Mouse (Mus musculus) kidney, postnatal 0 days (tissue): ENCODE data around the gene Epha1. TPM values are rescaled to one million over a fixed set of nuclear protein-coding genes. Genes with fewer than 3 reads are reported as not detected.

Experiments used
- ATAC-seq: fragments of 200-750 bp; cut with Nextera tagmentation; replicated peaks from 2 replicates; pipeline ENCODE4 v1.8.0; 2017; ENCODE audit warnings: low read depth, moderate number of reproducible peaks, moderate TSS enrichment, moderate library complexity; ENCODE audit not compliant: low FRiP score
- DNase-seq: peaks from one replicate; pipeline ENCODE4 v3.0.0-alpha.2; 2016; ENCODE audit warnings: low spot score
- H3K27ac ChIP-seq: fragments of 300-500 bp; sonication (generic); 2 replicates; pipeline ENCODE4 v1.5.1; 2014; ENCODE audit warnings: mild to moderate bottlenecking
- H3K27me3 ChIP-seq: fragments of 300-500 bp; sonication (generic); 2 replicates; pipeline ENCODE4 v1.6.1; 2014; ENCODE audit warnings: low read length, mixed read lengths; ENCODE audit not compliant: insufficient read depth
- H3K36me3 ChIP-seq: fragments of 300-500 bp; sonication (generic); 2 replicates; pipeline ENCODE4 v1.6.1; 2014; ENCODE audit warnings: low read length, mixed read lengths; ENCODE audit not compliant: insufficient read depth
- H3K4me1 ChIP-seq: fragments of 300-500 bp; sonication (generic); replicated peaks from 2 replicates; pipeline ENCODE4 v1.6.1; 2014; ENCODE audit warnings: antibody characterized with exemption, low read length, mixed read lengths; ENCODE audit not compliant: insufficient read depth
- H3K4me2 ChIP-seq: fragments of 300-500 bp; sonication (generic); 2 replicates; pipeline ENCODE4 v1.6.1; 2014; ENCODE audit warnings: mild to moderate bottlenecking, low read length, moderate library complexity, mixed read lengths
- H3K4me3 ChIP-seq: fragments of 300-500 bp; sonication (generic); replicated peaks from 2 replicates; pipeline ENCODE4 v1.5.1; 2014; ENCODE audit warnings: low read depth, low read length
- H3K9ac ChIP-seq: fragments of 300-500 bp; sonication (generic); 2 replicates; pipeline ENCODE4 v1.6.1; 2014; ENCODE audit warnings: low read depth, low read length
- H3K9me3 ChIP-seq: fragments of 300-500 bp; sonication (generic); replicated peaks from 2 replicates; pipeline ENCODE4 v1.6.1; 2016; ENCODE audit warnings: low read length, inconsistent platforms, mixed read lengths
- CTCF ChIP-seq: IDR thresholded peaks from 2 replicates; pipeline ENCODE4 v1.5.1; 2016; ENCODE audit warnings: antibody characterized with exemption, low read depth, mild to moderate bottlenecking, moderate library complexity
- WGBS: fragments of 180-500 bp; shearing (Covaris S2); extraction: QIAGEN DNeasy Blood & Tissue Kit; methylation state at CpG from one replicate; pipeline ENCODE4 v1.1.7; 2014; 5-methylcytosine and 5-hydroxymethylcytosine counted together
- polyA plus RNA-seq: library from polyadenylated mRNA; unstranded; fragments of >200 nt; fragmentation: Nextera tagmentation; extraction: Ambion mirVana; gene quantifications from 2 replicates; pipeline ENCODE4 v1.2.1, GENCODE M21; 2015

Gene Epha1
- polyA plus RNA-seq, 1 experiment from 2014 or later = 6.6 TPM

GRCm38 (mm10) chr6:42376016-42376415, 2.9 kb upstream of the Epha1 start:
- Histone ChIP-seq H3K9ac (no peak overlapping the region), H3K4me3 (no peak overlapping the region), H3K27ac (no peak overlapping the region), H3K4me2 (no peak overlapping the region), H3K9me3 (no peaks in the 10 kb centered on the region), H3K27me3 (no peaks in the 10 kb centered on the region), H3K4me1 (peaks cover 13% of the 10 kb centered on the region; the same call in 1 of the 2 replicates), H3K36me3 (no peaks in the 10 kb centered on the region)
- peak; percentile 49 for DNase-seq
- no peak for ATAC-seq
- 38% methylated on average over 4 of the region's 4 CpGs for whole genome bisulfite sequencing
- no peak for TF ChIP-seq CTCF

GRCm38 (mm10) chr6:42375131-42375530, 2.1 kb upstream of the Epha1 start:
- WGBS = 71% methylated on average over 2 of the region's 2 CpGs
- no peak overlapping the region for H3K27ac ChIP-seq
- H3K4me3 ChIP-seq = no peak overlapping the region
- H3K27me3 ChIP-seq = no peaks in the 10 kb centered on the region
- H3K4me1 ChIP-seq = peaks cover 13% of the 10 kb centered on the region; the same call in 1 of the 2 replicates
- ATAC-seq = no peak
- TF ChIP-seq CTCF = no peak
- no peak for DNase-seq
- H3K36me3 ChIP-seq = no peaks in the 10 kb centered on the region
- no peaks in the 10 kb centered on the region for H3K9me3 ChIP-seq
- no peak overlapping the region for H3K4me2 ChIP-seq
- no peak overlapping the region for H3K9ac ChIP-seq

- TF ChIP-seq CTCF = no peak
- peaks cover 13% of the 10 kb centered on the region; the same call in 1 of the 2 replicates for H3K4me1 ChIP-seq
- no peak for ATAC-seq
- no peaks in the 10 kb centered on the region for H3K9me3 ChIP-seq
- 74% methylated on average over 4 of the region's 4 CpGs for WGBS
- H3K27me3 ChIP-seq = no peaks in the 10 kb centered on the region
- no peak overlapping the region for H3K27ac ChIP-seq
- H3K4me2 ChIP-seq = no peak overlapping the region
- no peak for DNase-seq
- no peaks in the 10 kb centered on the region for H3K36me3 ChIP-seq
- H3K9ac ChIP-seq = no peak overlapping the region
- H3K4me3 ChIP-seq = no peak overlapping the region
Measured at GRCm38 (mm10) chr6:42374701-42375100, 1.6 kb upstream of the Epha1 start.

DNA sequence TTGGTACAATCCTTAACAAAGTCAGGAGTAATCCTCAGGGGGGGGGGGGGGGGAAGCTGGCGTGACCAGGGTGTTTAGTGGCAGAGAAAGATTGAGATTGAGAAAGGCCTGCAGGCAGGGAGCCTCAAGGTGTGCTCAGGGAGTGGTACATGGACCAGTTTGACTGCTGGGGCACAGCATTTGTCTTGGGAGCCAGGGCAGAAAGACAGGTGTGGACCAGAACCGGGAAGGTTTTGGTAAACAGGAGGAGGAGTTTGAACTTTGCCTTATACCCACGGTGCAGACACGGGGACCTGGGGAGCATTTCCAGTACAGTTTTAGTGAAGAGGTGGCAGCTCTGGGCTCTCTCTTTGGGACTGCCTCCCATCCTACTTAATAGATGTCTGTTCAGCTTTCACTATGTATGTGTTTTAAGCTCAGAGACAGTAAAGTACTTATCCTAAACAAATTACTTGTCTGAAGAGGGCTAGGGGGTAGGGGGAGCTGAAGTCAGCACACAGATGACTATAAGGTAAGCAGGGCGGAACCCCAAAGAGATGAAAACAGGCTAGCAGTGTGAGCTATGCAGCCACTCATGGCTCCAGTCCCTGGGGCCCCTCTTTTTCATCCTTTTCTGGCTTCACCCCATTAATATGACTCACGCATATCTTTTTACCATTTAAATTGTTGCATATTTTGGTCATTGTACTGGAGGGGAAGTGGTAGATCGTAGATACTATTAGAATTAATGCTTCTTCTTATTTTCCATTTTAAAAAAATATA, 782 bp upstream of the Epha1 start:
- 0 out of 2 replicates have a peak overlapping the region, but pooled peaks have one; percentile 25 for H3K9ac ChIP-seq
- no peak overlapping the region for H3K27ac ChIP-seq
- ATAC-seq (peak; percentile 3; the same call in 1 of the 2 replicates), DNase-seq (no peak)
- no peaks in the 10 kb centered on the region for H3K27me3 ChIP-seq
- H3K4me2 ChIP-seq = peak overlapping the region; percentile 94
- H3K4me1 ChIP-seq = peaks cover 13% of the 10 kb centered on the region; the same call in 1 of the 2 replicates
- no peaks in the 10 kb centered on the region for H3K36me3 ChIP-seq
- H3K4me3 ChIP-seq = peak overlapping the region; percentile 51
- 41% methylated on average over 7 of the region's 7 CpGs for WGBS
- no peak for TF ChIP-seq CTCF
- no peaks in the 10 kb centered on the region for H3K9me3 ChIP-seq

GRCm38 (mm10) chr6:42372421-42372815, 650 bp downstream of the Epha1 start:
- H3K4me1 ChIP-seq = peaks cover 13% of the 10 kb centered on the region; the same call in 1 of the 2 replicates
- H3K27me3 ChIP-seq = no peaks in the 10 kb centered on the region
- ATAC-seq (0 out of 2 replicates have a peak, but pooled peaks have one; percentile 8), DNase-seq (no peak)
- H3K27ac ChIP-seq = no peak overlapping the region
- peak overlapping the region; percentile 51 for H3K4me3 ChIP-seq
- H3K9ac ChIP-seq = peak overlapping the region; percentile 57
- TF ChIP-seq CTCF = no peak
- peak overlapping the region; percentile 94 for H3K4me2 ChIP-seq
- no peaks in the 10 kb centered on the region for H3K9me3 ChIP-seq
- WGBS = 27% methylated on average over 9 of the region's 9 CpGs
- H3K36me3 ChIP-seq = no peaks in the 10 kb centered on the region

- H3K4me1 ChIP-seq = peaks cover 13% of the 10 kb centered on the region; the same call in 1 of the 2 replicates
- no peak for TF ChIP-seq CTCF
- H3K27me3 ChIP-seq = no peaks in the 10 kb centered on the region
- H3K9ac ChIP-seq = no peak overlapping the region
- ATAC-seq = no peak
- no peak overlapping the region for H3K27ac ChIP-seq
- H3K4me3 ChIP-seq = peak overlapping the region; percentile 51; the same call in 1 of the 2 replicates
- no peak for DNase-seq
- no peaks in the 10 kb centered on the region for H3K36me3 ChIP-seq
- WGBS = 13% methylated on average over 3 of the region's 3 CpGs
- H3K9me3 ChIP-seq = no peaks in the 10 kb centered on the region
- H3K4me2 ChIP-seq = peak overlapping the region; percentile 94
Measured at GRCm38 (mm10) chr6:42372001-42372400, 1.1 kb downstream of the Epha1 start.
